Mouse (Mus musculus) megakaryocyte, embryonic 14.5 days (primary cell): ENCODE data around the gene Rep15. TPM values are rescaled to one million over a fixed set of nuclear protein-coding genes. Genes with fewer than 3 reads are reported as not detected.

Experiments used
- H3K27me3 ChIP-seq: replicated peaks from 2 replicates; pipeline ENCODE3; 2012; ENCODE audit warnings: inconsistent platforms
- H3K36me3 ChIP-seq: replicated peaks from 2 replicates; pipeline ENCODE3; 2012; ENCODE audit warnings: low read length, inconsistent platforms, mixed read lengths
- H3K4me1 ChIP-seq: 2 replicates; pipeline ENCODE4 v1.6.1; 2012; ENCODE audit warnings: inconsistent platforms
- H3K4me3 ChIP-seq: replicated peaks from 2 replicates; pipeline ENCODE3; 2012; ENCODE audit warnings: moderate library complexity, mild to moderate bottlenecking, inconsistent platforms
- H3K9me3 ChIP-seq: 2 replicates; pipeline ENCODE4 v1.6.1; 2012; ENCODE audit warnings: inconsistent platforms
- FLI1 ChIP-seq: IDR thresholded peaks from 2 replicates; pipeline ENCODE4 v1.6.1; 2012; ENCODE audit warnings: low read length, inconsistent platforms, mixed read lengths
- GATA1 ChIP-seq: IDR thresholded peaks from 3 replicates; pipeline ENCODE4 v1.6.1; 2012; ENCODE audit warnings: mixed read lengths, low read length, inconsistent platforms, borderline replicate concordance
- polyA plus RNA-seq: library from polyadenylated mRNA; stranded (reverse); fragments of >175 nt; gene quantifications from 2 replicates; pipeline ENCODE4 v1.2.3, GENCODE M21; 2012; ENCODE audit warnings: low replicate concordance; ENCODE audit not compliant: insufficient read depth

Rep15 gene
- polyA plus RNA-seq, 1 experiment, result not detected

- H3K4me3 ChIP-seq, result no peak overlapping the region
- H3K36me3 ChIP-seq, result peaks cover 95% of the 10 kb centered on the region
- no peaks in the 10 kb centered on the region for H3K27me3 ChIP-seq
- no peaks in the 10 kb centered on the region for H3K9me3 ChIP-seq
- TF ChIP-seq FLI1 (no peak), GATA1 (no peak)
- H3K4me1 ChIP-seq, result peaks cover 15% of the 10 kb centered on the region; the same call in 1 of the 2 replicates
Observed at GRCm38 (mm10) chr6:147010811-147011520, 21.4 kb upstream of the Rep15 start.

- Histone ChIP-seq H3K4me3 (no peak overlapping the region), H3K36me3 (peaks cover 95% of the 10 kb centered on the region), H3K9me3 (no peaks in the 10 kb centered on the region), H3K4me1 (peaks cover 15% of the 10 kb centered on the region; the same call in 1 of the 2 replicates), H3K27me3 (no peaks in the 10 kb centered on the region)
- TF ChIP-seq GATA1, result no peak
- TF ChIP-seq FLI1, result no peak
Observed at GRCm38 (mm10) chr6:147011555-147011954, 20.8 kb upstream of the Rep15 start.

- Histone ChIP-seq H3K4me3 (no peak overlapping the region), H3K9me3 (no peaks in the 10 kb centered on the region), H3K36me3 (peaks cover 95% of the 10 kb centered on the region), H3K4me1 (peaks cover 15% of the 10 kb centered on the region; the same call in 1 of the 2 replicates), H3K27me3 (no peaks in the 10 kb centered on the region)
- TF ChIP-seq GATA1, result no peak
- no peak for TF ChIP-seq FLI1
Observed at GRCm38 (mm10) chr6:147011977-147012376, 20.4 kb upstream of the Rep15 start.

- no peaks in the 10 kb centered on the region for H3K27me3 ChIP-seq
- H3K4me1 ChIP-seq, result peaks cover 12% of the 10 kb centered on the region; the same call in 1 of the 2 replicates
- H3K4me3 ChIP-seq, result no peak overlapping the region
- H3K9me3 ChIP-seq, result no peaks in the 10 kb centered on the region
- no peak for TF ChIP-seq GATA1
- peaks cover 95% of the 10 kb centered on the region for H3K36me3 ChIP-seq
Observed at GRCm38 (mm10) chr6:147013546-147013945, 18.8 kb upstream of the Rep15 start.

- no peaks in the 10 kb centered on the region for H3K9me3 ChIP-seq
- no peaks in the 10 kb centered on the region for H3K27me3 ChIP-seq
- no peak overlapping the region for H3K4me3 ChIP-seq
- peaks cover 98% of the 10 kb centered on the region for H3K36me3 ChIP-seq
- no peaks in the 10 kb centered on the region; the same call in 1 of the 2 replicates for H3K4me1 ChIP-seq
- no peak for TF ChIP-seq FLI1
- no peak for TF ChIP-seq GATA1
Observed at GRCm38 (mm10) chr6:147017906-147018305, 14.5 kb upstream of the Rep15 start.

GRCm38 (mm10) chr6:147018364-147018763 lies 14.0 kb upstream of the Rep15 start:
- Histone ChIP-seq H3K4me3 (no peak overlapping the region), H3K9me3 (no peaks in the 10 kb centered on the region), H3K4me1 (no peaks in the 10 kb centered on the region; the same call in 1 of the 2 replicates), H3K36me3 (peaks cover 98% of the 10 kb centered on the region), H3K27me3 (no peaks in the 10 kb centered on the region)
- TF ChIP-seq GATA1, result no peak
- no peak for TF ChIP-seq FLI1

- H3K9me3 ChIP-seq, result no peaks in the 10 kb centered on the region
- no peaks in the 10 kb centered on the region for H3K27me3 ChIP-seq
- H3K4me1 ChIP-seq, result no peaks in the 10 kb centered on the region; the same call in 1 of the 2 replicates
- TF ChIP-seq GATA1, result no peak
- no peak for TF ChIP-seq FLI1
- no peak overlapping the region for H3K4me3 ChIP-seq
- H3K36me3 ChIP-seq, result peaks cover 95% of the 10 kb centered on the region
Observed at GRCm38 (mm10) chr6:147021181-147021580, 11.2 kb upstream of the Rep15 start.

- no peaks in the 10 kb centered on the region for H3K9me3 ChIP-seq
- TF ChIP-seq GATA1 (no peak), FLI1 (no peak)
- peaks cover 95% of the 10 kb centered on the region for H3K36me3 ChIP-seq
- no peaks in the 10 kb centered on the region for H3K27me3 ChIP-seq
- no peaks in the 10 kb centered on the region; the same call in 1 of the 2 replicates for H3K4me1 ChIP-seq
- no peak overlapping the region for H3K4me3 ChIP-seq
Observed at GRCm38 (mm10) chr6:147022375-147023132, 9.8 kb upstream of the Rep15 start.

GRCm38 (mm10) chr6:147023133-147023395 lies 9.3 kb upstream of the Rep15 start:
- no peaks in the 10 kb centered on the region; the same call in 1 of the 2 replicates for H3K4me1 ChIP-seq
- H3K4me3 ChIP-seq, result no peak overlapping the region
- H3K36me3 ChIP-seq, result peaks cover 95% of the 10 kb centered on the region
- H3K9me3 ChIP-seq, result no peaks in the 10 kb centered on the region
- no peak for TF ChIP-seq FLI1
- TF ChIP-seq GATA1, result no peak
- no peaks in the 10 kb centered on the region for H3K27me3 ChIP-seq

GRCm38 (mm10) chr6:147023568-147023967 lies 8.8 kb upstream of the Rep15 start:
- Histone ChIP-seq H3K4me3 (no peak overlapping the region), H3K36me3 (peaks cover 95% of the 10 kb centered on the region), H3K27me3 (no peaks in the 10 kb centered on the region), H3K4me1 (no peaks in the 10 kb centered on the region; the same call in 1 of the 2 replicates), H3K9me3 (no peaks in the 10 kb centered on the region)
- no peak for TF ChIP-seq FLI1

GRCm38 (mm10) chr6:147024761-147025160 lies 7.6 kb upstream of the Rep15 start:
- Histone ChIP-seq H3K4me1 (no peaks in the 10 kb centered on the region; the same call in 1 of the 2 replicates), H3K27me3 (no peaks in the 10 kb centered on the region), H3K9me3 (no peaks in the 10 kb centered on the region), H3K36me3 (peaks cover 97% of the 10 kb centered on the region), H3K4me3 (no peak overlapping the region)
- TF ChIP-seq FLI1 (no peak), GATA1 (no peak)
